Mouse (Mus musculus): ENCODE results near the gene Gm13694.

- TF ChIP-seq MAFK (IDR thresholded peaks at IDR 0.05; ENCODE audit: insufficient read depth, low read depth, low read length) (no peak), ZC3H11A (IDR thresholded peaks at IDR 0.05; ENCODE audit: borderline replicate concordance, low read depth, low read length) (no peak), CHD2 (IDR thresholded peaks at IDR 0.05; ENCODE audit: low read depth, low read length) (no peak), HCFC1 (IDR thresholded peaks at IDR 0.05; ENCODE audit: borderline replicate concordance, insufficient read depth, low read length) (no peak)
Measured at GRCm38 (mm10) chr2:84019519-84020305, 41.0 kb downstream of the Gm13694 start.

Data from ES-E14 (cell line).